Mouse (Mus musculus) embryonic fibroblast, embryonic 13.5 days (primary cell): ENCODE results near the gene Ccdc30. TPM values are rescaled to one million over a fixed set of nuclear protein-coding genes. Genes with fewer than 3 reads are reported as not detected.

Source experiments
- H3K27ac ChIP-seq: 2 replicates; pipeline ENCODE4 v1.5.1; 2012; ENCODE audit warnings: low read length, control low read depth, inconsistent platforms; ENCODE audit not compliant: insufficient read depth
- H3K4me1 ChIP-seq: 2 replicates; pipeline ENCODE4 v1.6.1; 2011; ENCODE audit warnings: low read length; ENCODE audit not compliant: control insufficient read depth, insufficient read depth
- H3K4me3 ChIP-seq: 2 replicates; pipeline ENCODE4 v1.5.1; 2011; ENCODE audit warnings: mild to moderate bottlenecking, control low read depth, low read length; ENCODE audit not compliant: insufficient read depth
- CTCF ChIP-seq: IDR thresholded peaks from 2 replicates; pipeline ENCODE4 v1.5.1; 2011; ENCODE audit warnings: mild to moderate bottlenecking, control low read depth, low read length, moderate library complexity, borderline replicate concordance; ENCODE audit not compliant: insufficient read depth
- POLR2A ChIP-seq: IDR thresholded peaks from 2 replicates; pipeline ENCODE4 v1.6.1; 2011; ENCODE audit warnings: low read depth, mild to moderate bottlenecking, control low read depth, low read length, moderate library complexity
- polyA plus RNA-seq: library from polyadenylated mRNA; stranded (reverse); fragments of >200 nt; gene quantifications from 2 replicates; pipeline ENCODE4 v1.2.4, GENCODE M21; 2011; ENCODE audit warnings: low read depth; ENCODE audit not compliant: missing spikeins, insufficient read length

Ccdc30 gene
- polyA plus RNA-seq, 1 experiment = 2.0 TPM

DNA sequence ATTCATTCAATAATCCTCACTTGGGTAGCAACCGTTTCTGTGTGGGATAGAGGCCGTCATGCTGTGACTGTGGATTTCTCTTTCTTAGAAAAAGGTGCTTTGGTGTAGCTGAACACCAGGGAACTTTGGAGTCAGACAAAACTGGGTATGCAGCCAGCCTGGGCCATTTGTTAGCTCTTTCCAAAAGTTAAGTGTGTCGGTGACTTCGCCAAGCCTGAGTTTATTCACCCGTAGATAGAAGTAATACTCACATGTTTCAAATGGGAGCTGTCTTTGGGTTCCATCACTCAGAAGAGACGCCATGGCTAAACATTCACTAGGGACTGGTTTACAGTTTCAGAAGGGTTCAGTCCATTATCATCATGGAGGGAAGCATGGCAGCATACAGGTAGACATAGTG is 31.9 kb upstream of the Ccdc30 start:
- TF ChIP-seq CTCF (no peak), POLR2A (no peak)
- no peak overlapping the region for H3K4me3 ChIP-seq
- H3K27ac ChIP-seq = no peak overlapping the region
- H3K4me1 ChIP-seq = no peaks in the 10 kb centered on the region

DNA sequence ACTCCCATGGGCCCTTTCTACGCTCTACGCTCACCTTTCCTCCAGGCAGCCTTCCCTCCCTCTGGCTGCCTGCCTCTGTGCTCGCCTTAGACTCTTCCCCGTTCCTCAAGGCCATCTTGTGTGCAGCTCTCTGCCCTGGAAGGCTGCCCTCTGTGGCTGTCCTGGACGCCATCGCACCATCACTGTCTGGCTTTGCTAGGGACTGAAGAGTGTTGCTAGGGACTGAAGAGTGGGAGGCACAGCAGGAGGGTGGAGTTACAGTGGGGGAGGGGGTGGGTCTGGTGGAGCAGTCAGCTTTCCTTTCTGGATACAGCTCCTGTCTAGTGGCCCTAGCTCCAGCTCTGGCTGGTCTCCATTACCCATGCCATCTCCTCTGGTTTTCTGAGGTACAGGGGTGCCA is 27.2 kb upstream of the Ccdc30 start:
- Histone ChIP-seq H3K27ac (no peak overlapping the region), H3K4me1 (no peaks in the 10 kb centered on the region), H3K4me3 (no peak overlapping the region)
- TF ChIP-seq CTCF (no peak), POLR2A (no peak)

DNA sequence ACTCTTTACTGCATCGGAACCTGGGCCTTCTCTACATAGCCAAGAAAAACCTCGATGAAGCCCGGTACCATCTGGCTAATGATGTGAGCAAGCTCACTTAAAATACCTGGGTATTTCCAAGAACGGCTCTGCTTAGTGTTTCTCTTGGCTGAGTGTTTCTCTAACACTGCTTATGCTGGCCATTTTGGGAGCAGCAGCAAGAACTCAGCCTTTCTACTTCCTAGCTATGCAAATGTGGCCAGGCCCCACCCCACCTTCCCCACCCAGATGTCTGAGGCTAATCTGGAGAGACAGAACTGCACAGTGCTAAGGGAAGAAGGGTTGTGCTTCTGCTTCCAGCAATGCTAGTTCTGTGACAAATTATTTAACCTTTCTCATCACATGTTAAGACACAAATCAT is 26.5 kb upstream of the Ccdc30 start:
- Histone ChIP-seq H3K4me1 (no peaks in the 10 kb centered on the region), H3K4me3 (no peak overlapping the region), H3K27ac (no peak overlapping the region)
- TF ChIP-seq CTCF (no peak), POLR2A (no peak)

DNA sequence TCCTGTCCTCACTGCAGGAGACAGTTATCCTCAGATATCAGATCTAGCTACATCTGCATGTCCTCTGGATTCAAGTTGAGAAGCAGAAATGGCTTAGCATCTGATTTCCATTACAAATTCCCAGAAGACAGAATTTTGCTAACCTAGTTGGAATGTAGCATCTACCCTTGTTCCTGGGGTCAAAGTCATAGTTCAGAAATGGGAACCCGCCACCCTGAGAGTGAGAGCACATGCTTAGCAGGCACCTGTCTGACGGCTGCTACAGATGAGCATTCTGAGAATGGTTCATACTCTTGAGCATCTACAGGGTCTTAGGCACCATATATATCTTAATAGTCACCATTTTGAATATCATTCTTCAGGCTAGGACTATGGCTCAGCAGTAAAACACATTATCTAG is 22.6 kb upstream of the Ccdc30 start:
- Histone ChIP-seq H3K4me1 (no peaks in the 10 kb centered on the region), H3K27ac (no peak overlapping the region), H3K4me3 (no peak overlapping the region)
- TF ChIP-seq POLR2A = no peak
- TF ChIP-seq CTCF = no peak

DNA sequence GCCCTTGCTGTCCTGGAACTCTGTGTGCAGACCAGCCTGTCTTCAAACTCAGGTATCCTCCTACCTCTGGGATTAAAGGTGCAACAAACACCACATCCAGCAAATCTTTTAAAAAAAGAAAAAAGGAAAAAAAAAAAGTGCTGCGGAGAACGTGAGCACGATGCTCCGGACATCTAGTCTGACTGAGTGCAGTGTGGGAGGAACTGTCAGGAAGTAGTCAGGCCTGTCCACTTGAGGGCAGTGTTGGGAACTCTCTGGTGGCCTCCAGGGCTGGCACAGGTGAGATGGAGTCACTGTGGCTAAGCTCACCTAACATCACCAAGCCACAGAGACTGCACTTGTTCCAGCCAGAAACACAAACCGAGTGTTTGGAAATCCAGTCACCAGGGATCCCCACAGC is 15.4 kb upstream of the Ccdc30 start:
- Histone ChIP-seq H3K27ac (no peak overlapping the region), H3K4me1 (no peaks in the 10 kb centered on the region; the same call in 1 of the 2 replicates), H3K4me3 (no peak overlapping the region)
- no peak for TF ChIP-seq POLR2A
- peak; percentile 66; the same call in 1 of the 2 replicates for TF ChIP-seq CTCF

DNA sequence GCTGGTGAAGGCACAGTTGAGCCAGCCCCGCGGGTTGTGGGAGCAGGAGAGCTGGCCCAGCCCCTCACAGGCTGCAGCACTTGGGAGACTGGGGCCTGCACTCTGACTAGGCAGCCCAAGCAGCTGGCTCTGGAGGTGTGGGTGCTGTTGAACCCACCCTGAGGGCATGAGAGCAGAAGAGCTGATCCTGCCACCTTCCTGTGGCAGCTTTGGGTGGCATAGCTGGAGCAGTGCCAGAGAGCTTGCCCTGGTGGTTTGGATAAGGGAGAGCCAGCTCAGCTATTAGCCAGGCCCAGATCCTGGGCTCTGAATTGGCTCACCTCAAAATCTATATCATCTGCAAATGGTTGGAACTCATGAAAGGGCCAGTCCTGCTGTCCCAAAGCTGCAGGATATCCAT is 12.4 kb upstream of the Ccdc30 start:
- Histone ChIP-seq H3K4me1 (no peaks in the 10 kb centered on the region; the same call in 1 of the 2 replicates), H3K27ac (no peak overlapping the region), H3K4me3 (no peak overlapping the region)
- no peak for TF ChIP-seq CTCF
- no peak for TF ChIP-seq POLR2A

DNA sequence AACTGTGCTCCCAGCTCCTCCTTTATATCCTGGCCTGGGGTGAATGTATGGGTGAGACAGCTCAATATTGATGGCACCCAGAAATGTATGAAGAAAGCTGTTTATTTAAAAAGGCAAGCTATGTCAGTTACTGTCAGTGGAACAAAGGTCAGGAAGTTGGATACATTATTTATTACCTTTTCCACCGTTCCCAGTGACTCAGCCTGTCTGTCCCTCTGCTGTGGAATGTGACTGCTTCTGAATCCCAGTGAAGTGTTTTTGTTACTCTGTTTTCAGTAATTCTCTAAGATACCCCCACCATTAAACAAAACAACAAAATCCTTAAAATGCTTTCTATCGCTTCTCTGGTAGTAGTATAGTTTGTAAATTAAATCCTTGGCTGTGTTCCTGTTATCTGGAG is 10.3 kb upstream of the Ccdc30 start:
- TF ChIP-seq CTCF (no peak), POLR2A (no peak)
- Histone ChIP-seq H3K4me3 (no peak overlapping the region), H3K4me1 (peaks cover 5% of the 10 kb centered on the region), H3K27ac (no peak overlapping the region)

DNA sequence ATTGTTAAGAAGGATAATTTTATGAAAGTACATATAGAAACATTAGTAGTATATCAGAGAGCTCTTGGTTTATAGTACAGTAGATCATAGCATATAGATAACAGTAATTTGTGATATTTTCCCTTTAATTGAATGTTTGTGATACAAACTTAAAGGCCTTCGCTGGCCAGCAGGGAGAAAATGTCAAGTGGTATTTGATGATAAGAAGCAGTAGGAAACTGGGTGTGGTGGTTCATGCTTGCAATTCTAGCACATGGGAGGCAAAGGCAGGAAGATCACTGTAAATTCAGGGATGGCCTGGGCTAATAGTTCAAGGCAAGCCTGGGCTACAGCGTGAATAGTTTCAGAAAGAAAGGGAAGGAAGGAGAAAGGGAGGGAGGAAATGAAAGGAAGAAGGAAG is 9.8 kb upstream of the Ccdc30 start:
- Histone ChIP-seq H3K4me1 (peaks cover 5% of the 10 kb centered on the region), H3K27ac (no peak overlapping the region), H3K4me3 (no peak overlapping the region)
- TF ChIP-seq CTCF = no peak
- no peak for TF ChIP-seq POLR2A

DNA sequence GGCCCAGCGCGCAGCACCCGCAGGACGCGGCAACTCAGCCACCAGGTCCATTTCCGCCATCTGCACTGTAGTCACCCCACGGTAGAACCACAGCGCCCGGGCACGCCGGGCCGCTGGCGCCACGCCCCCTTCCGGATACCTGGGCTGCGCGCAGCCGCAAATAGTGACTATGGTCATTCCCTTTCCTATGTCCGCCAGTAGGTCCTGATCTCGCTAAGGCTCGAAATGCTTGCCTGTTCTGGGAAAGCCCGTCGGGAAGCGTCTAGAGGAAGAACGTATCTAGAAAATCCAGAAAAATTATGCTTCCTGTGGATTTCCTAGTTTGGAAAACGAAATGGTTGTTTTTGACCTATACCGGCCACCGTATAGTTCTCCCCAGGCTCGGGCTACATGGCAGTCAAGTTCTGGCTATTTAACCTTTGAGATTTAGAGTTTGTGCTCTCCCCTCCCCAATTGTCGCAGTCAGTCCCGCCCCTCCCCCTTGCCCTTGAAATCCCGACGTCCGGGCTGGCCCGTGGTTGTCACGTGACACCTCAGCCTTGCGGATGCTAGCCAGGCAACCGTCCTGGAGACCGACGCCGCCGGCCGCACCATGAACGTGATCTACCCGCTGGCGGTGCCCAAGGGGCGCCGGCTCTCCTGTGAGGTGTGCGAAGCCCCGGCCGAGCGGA is 7.1 kb upstream of the Ccdc30 start, which contains the start of the genes Ppcs and Zmynd12:
Gene Ppcs, minus strand, starts transcription at position 127 of the 671 bp plus-strand sequence.
Gene Zmynd12, plus strand, starts transcription at position 521 of the 671 bp plus-strand sequence.
- H3K27ac ChIP-seq = peak within 1 kb of the TSS; percentile 74
- peak; percentile 81 for TF ChIP-seq POLR2A
- TF ChIP-seq CTCF = no peak
- peak within 1 kb of the TSS; percentile 73 for H3K4me3 ChIP-seq
- peaks cover 5% of the 10 kb centered on the region for H3K4me1 ChIP-seq

DNA sequence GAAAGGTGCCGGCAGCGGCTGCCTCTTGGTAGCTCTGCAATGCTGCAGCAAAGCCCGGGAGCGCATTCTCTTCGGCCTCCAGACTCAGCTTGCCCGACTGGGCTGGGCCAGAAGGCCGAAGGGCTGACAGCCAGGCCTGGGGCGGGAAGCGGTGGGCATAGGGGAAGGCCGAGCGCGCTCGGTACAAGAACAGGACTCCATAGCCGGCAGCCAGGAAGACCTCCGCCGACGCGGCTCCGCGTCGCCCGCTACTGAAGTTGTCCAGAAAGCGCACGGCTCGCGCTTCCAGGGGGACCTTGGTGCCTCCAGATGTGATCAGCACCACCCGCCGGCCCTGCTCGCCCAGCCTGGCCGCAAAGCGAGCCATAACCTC is 6.6 kb upstream of the Ccdc30 start:
- Histone ChIP-seq H3K4me3 (peak overlapping the region; percentile 73), H3K4me1 (peaks cover 5% of the 10 kb centered on the region), H3K27ac (peak overlapping the region; percentile 48)
- no peak for TF ChIP-seq CTCF
- TF ChIP-seq POLR2A = no peak

DNA sequence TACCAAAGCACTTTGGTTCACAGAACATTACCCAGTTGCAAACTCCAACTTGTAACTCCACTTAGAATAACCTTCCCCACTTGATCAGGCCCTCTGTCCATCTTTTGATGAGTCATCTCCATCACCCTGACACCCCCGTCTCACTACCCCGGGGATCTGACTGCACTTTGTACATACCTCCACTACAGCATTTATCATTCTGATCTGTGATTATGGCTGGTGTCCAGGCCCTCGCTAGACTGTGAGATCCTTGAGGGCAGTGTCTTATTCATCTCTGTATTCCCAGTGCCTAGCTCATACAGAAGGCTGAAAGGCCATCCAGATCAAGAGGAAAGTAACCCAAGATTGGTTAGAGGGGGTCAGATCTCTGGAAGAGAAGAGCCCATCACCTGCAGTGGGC is 5.9 kb upstream of the Ccdc30 start:
- Histone ChIP-seq H3K4me3 (peak overlapping the region; percentile 73), H3K4me1 (peaks cover 5% of the 10 kb centered on the region), H3K27ac (no peak overlapping the region)
- no peak for TF ChIP-seq POLR2A
- TF ChIP-seq CTCF = no peak

DNA sequence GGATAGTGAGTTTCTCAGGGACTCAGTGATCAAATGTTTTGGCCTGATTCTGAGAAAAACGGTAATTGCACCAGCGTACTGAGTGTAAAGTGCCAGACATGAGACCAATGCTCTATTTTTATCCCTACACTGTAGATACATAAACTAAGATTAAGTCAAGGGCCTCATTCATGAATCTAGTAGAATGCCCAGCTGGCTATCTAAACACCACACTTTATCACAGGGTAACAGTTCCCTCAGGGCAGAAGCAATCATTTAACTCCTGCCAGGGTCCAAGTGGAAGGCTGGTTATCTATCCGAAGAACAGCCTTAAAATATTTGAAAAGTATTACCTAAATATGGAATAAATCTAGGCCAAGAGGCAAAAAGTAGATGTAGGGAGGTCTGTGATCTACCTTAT is 2.6 kb upstream of the Ccdc30 start:
- H3K4me3 ChIP-seq = no peak overlapping the region
- peaks cover 5% of the 10 kb centered on the region; the same call in 1 of the 2 replicates for H3K4me1 ChIP-seq
- no peak for TF ChIP-seq POLR2A
- TF ChIP-seq CTCF = no peak
- no peak overlapping the region for H3K27ac ChIP-seq
